In the genomic region with DNA sequence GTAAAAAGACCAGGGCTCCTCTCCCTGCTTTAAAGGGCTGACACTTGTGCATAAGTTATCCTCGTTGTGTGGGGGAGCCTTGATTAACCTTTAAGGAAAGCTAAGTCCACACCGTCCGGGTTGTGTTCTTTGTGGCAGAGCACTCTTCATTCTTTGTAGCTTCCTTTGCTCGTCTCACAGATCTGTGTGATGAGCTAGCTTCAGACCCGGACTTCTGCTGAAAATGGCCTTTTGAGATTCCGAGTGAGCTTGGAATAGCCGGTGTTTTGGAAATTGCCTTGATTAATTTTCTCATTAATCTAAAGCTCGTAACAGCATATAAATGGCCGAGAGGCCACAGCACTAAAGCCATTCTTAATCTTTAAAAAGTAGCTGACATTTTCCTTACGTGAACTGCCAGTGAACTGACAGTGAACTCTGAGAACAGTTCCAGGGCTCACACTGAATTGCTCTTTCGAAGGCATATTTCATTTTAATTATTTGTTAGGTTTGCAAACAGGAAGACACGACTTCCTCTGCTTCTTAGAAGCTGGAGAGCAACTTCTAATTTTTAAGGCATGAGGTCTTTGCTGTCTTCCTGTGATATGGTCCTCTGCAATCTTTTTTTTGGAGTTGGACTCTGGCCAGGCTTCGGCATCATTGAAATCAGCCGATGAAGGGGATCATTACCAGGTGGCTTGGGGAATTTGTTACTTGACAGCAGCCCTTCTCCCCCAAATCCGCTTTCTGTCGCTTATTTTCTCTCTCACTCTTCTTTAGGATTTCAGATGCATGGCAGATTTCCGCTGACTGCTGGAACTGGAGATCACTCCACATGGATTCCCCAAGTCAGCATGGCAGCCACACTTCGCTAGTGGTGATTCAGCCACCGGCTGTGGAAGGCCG, we compare ENCODE assay signal across 9 mouse cellular contexts. TPM values are rescaled to one million over a fixed set of nuclear protein-coding genes. Genes with fewer than 3 reads are reported as not detected.
DNase-seq lines count a peak whose midpoint lies in the region; ATAC-seq lines count a peak whose summit lies in the region.
"Had no signal": no experiment of that assay in that cellular context is flagged by ENCODE, and none has a peak within 500 bp of the region (broad histone marks: within the 10 kb centered on the region; RNA-seq: fewer than 3 reads in every experiment).

No protein-coding gene starts in this region.

- H3K4me1 ChIP-seq in midbrain, embryonic 11.5 days (ENCODE audit: control insufficient read depth, insufficient read depth, low read length), result peaks cover 4% of the 10 kb centered on the region; the same call in 1 of the 2 replicates

- H3K9ac ChIP-seq in midbrain, embryonic 11.5 days (ENCODE audit: low read length), result peak overlapping the region; percentile 44

- ATAC-seq in midbrain, embryonic 11.5 days (ENCODE audit: low FRiP score), result no peak

- H3K27ac ChIP-seq in midbrain, embryonic 11.5 days (ENCODE audit: low read depth, low read length), result no peak overlapping the region; the same call in 1 of the 2 replicates

- H3K4me2 ChIP-seq in midbrain, embryonic 11.5 days, result peak overlapping the region; percentile 91

- H3K9me3 ChIP-seq in midbrain, embryonic 11.5 days (ENCODE audit: control insufficient read depth, low read length), result no peaks in the 10 kb centered on the region

- peaks cover 11% of the 10 kb centered on the region for H3K27me3 ChIP-seq in midbrain, embryonic 11.5 days (ENCODE audit: control insufficient read depth, insufficient read depth, low read length)

- WGBS in midbrain, embryonic 11.5 days, result 52% methylated on average over 20 of the region's 20 CpGs

- intact Hi-C loops in heart, postnatal 25 days (cut with DNase I), result loop anchor here (2.0 to 5.0 kb wide), 3 partner anchors 85 to 335 kb away; no protein-coding TSS in a partner anchor
- intact Hi-C loops in left cerebral cortex, postnatal 14 days (cut with DNase I), result loop anchor here (2.0 to 5.0 kb wide), 4 partner anchors 81 to 580 kb away; no protein-coding TSS in a partner anchor

- H3K36me3 ChIP-seq in midbrain, embryonic 11.5 days (ENCODE audit: control insufficient read depth, insufficient read depth, low read length), result peaks cover 3% of the 10 kb centered on the region; the same call in 1 of the 2 replicates

- peak; percentile 95 for DNase-seq in heart, adult 11 months
- no peak for DNase-seq in heart, postnatal 25 days (ENCODE audit: low spot score)
- peak; percentile 64 for DNase-seq in heart, adult 8-10 months (ENCODE audit: low spot score)
- DNase-seq in kidney, adult 8-10 months, result peak; percentile 29 to 55
- peak; percentile 88 for DNase-seq in midbrain, embryonic 11.5 days (ENCODE audit: low spot score, missing footprints)
- DNase-seq in left cerebral cortex, postnatal 14 days (ENCODE audit: low spot score in 2 of 2), result no peak
- no peak for DNase-seq in retina, postnatal 1 day
- DNase-seq in left cerebral cortex, adult 11 months (ENCODE audit: low spot score), result no peak

- peak overlapping the region; percentile 80 for H3K4me3 ChIP-seq in midbrain, embryonic 11.5 days (ENCODE audit: low read depth, low read length)

RNA-seq across cellular contexts. Expression of gene Spry1, which starts 2.3 kb away (rescaled TPM):
- 10 to 100 TPM; 22.6 to 22.8 TPM for total RNA-seq in heart, postnatal 25 days (2021)
- total RNA-seq in heart, adult 8-10 months (2022), result 10 to 100 TPM; 14.5 to 17.3 (median 15.5) TPM
- 10.0 and 10.3 TPM in 2 replicates for polyA plus RNA-seq in midbrain, embryonic 11.5 days (2014; fragmentation: Nextera tagmentation; extraction: Ambion mirVana)
- 10 to 100 TPM; 13.4 to 14.9 TPM for total RNA-seq in left cerebral cortex, postnatal 14 days (2021)
- total RNA-seq: MEL had no signal

Comparison
In these comparisons a context has a peak if more than half of its experiments do, and no peak if none do; other contexts are left out.
1. DNase-seq: peak in heart, adult 11 months (single experiment), heart, adult 8-10 months (single experiment), kidney, adult 8-10 months (2 of 2) and midbrain, embryonic 11.5 days (single experiment); none in heart, postnatal 25 days (single experiment), left cerebral cortex, postnatal 14 days (0 of 2), retina, postnatal 1 day (single experiment) and left cerebral cortex, adult 11 months (single experiment).